Mouse (Mus musculus): Measurements from ENCODE around the gene Atrn.
"Not testable (repeated sequence)": the region's sequence is repeated elsewhere in the genome, so short reads cannot be mapped to it uniquely, and the experiment has no call there.

The Atrn gene

GRCm38 (mm10) chr2:130961851-130962250 lies 55.6 kb downstream of the Atrn start:
- DNase-seq = peak in 1 of 2 experiments; percentile 34

GRCm38 (mm10) chr2:130965042-130965441 lies 58.7 kb downstream of the Atrn start:
- no peak for DNase-seq

DNA sequence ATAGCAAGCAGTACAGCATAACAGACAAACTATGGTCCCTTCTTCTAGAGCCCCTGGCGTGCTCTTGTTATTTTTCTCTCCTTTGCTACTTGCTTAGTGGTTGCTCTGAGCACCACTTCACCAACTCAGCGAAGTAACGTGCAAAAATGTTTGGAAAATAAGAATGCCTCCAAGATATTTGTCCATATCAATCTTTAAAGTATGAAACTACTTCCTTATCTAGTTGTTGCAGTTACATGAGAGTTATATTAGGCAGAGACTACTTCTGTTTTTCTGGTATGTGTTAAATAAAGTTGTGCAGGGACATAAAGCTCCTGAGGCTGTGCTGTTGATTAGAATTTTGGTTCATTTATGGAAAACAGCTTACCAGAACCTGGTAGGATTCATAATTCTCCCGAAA lies 64.7 kb downstream of the Atrn start:
- DNase-seq = no peak

GRCm38 (mm10) chr2:130972386-130972785 lies 66.1 kb downstream of the Atrn start:
- no peak for DNase-seq

DNA sequence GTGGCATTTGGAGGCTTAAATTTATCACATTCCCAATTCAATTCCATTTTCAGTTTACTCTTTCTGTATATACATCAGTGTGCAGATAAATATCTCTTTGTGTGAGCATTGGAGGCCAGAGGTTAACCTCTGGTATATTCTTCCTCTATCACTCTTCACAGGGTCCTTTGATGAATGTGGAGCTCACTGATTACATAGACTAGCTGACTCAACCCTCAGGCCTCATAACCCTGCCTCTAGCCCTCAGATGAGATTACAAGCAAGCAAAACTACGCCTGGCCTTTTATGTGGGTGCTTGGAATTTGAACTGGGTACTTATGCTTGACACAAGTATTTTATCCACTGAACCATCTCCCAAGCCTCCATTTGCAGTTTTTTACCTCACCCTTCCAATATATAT lies 68.6 kb downstream of the Atrn start:
- DNase-seq = no peak

GRCm38 (mm10) chr2:130977589-130977988 lies 71.3 kb downstream of the Atrn start:
- DNase-seq = no peak

DNA sequence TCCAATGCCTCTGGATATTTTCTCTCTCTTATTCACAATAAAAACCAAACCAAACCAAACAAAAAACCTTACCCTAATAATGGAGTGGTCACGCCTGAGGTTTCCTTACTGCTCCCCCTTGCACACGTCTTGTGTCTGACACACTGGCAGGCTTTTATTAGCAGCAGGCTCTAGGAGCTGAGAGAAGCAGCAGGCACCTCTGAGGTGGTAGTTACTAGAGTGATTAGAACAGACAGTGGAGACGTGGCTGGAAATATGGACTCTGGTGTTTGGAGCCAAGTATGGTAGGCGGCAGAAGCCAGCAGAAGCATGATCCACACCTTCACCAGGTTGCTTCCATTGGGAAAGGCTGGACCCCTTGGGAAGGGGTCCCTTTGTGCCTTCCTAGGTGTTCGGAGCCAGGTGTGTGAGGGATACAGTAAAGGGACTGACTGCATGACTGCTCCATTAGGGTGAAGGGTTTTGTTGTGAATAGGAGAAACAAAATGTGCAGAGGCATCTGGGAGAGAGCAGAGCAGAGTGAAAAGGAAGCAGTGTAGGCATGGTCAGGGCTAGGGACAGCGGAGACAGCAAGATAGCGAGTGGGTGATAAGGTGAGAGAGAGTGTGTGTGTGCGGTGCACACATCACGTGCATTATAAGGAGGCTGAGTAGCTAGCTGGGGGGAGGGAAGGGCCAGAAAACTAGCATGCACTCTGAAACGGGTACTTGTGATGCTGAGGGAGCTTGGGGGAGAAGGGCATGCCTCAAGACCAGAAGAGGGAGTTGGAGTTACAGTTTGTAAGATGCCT lies 72.0 kb downstream of the Atrn start:
- no peak for DNase-seq

GRCm38 (mm10) chr2:130979138-130979537 lies 72.8 kb downstream of the Atrn start:
- DNase-seq = no peak

GRCm38 (mm10) chr2:130992818-130993217 lies 86.5 kb downstream of the Atrn start:
- DNase-seq = no peak

- DNase-seq = no peak
Observed at GRCm38 (mm10) chr2:131009123-131009522, 102.8 kb downstream of the Atrn start.

GRCm38 (mm10) chr2:131010566-131010965 lies 104.3 kb downstream of the Atrn start:
- DNase-seq = no peak

DNA sequence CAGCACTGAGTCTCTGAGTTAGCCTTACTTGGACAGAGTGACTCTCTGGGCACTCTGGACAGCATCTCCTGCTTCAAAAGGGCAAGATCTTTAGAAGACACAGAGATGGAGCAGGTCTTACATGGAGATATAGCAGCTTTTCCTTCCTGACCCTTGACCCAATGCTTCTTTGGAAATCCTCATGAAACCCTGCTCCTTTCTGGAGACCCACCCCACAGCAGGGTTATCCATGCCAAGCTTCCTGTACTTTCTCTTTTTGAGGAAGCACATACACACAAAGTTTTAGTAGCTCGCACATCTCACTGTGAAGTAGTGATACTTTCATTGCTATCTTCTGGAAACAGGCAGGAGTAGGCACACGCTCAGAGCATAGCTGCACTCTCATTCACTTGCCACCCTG lies 118.9 kb downstream of the Atrn start:
- no peak for DNase-seq

DNA sequence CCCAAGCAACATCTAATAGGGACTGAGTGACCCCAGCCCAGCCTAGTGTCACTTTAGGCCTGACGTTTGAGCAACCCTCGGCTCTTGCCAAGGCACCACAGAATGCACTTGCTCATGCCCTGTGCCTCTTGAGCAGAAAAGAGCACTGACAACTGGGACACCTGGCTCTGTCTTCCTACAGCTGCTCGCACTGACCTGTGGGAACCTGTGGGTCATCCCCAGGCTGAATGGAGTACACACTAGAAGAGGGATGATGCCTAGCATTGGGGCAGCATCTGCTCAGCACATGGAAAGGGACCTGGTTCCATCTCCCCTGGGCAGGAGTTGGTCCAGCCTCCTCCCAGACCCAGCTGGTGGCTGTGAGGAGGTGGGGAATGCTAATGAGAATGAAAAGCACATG lies 120.6 kb downstream of the Atrn start:
- DNase-seq = no peak

GRCm38 (mm10) chr2:131029065-131029935 lies 123.0 kb downstream of the Atrn start:
- DNase-seq = no peak

DNA sequence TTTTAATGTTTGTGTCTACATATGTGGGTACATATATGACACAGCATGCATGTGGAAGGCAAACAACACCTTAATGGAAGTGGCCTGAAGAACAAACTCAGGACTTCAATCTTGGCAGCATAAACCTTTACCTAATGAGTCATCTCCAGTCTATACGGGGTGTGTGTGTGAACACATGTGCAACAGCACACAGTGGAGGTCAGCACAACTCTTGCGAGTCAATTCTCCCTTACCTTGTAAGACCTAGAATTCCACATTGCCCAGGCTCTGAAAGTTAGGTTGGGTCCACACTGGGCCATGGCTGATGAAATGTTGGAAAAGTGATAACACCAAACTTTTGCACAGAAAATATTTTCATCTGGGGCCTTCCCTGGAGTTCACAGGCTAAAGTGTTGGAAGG lies 124.3 kb downstream of the Atrn start:
- DNase-seq = no peak

- no peak for DNase-seq
Observed at GRCm38 (mm10) chr2:131030998-131031397, 124.7 kb downstream of the Atrn start.

DNA sequence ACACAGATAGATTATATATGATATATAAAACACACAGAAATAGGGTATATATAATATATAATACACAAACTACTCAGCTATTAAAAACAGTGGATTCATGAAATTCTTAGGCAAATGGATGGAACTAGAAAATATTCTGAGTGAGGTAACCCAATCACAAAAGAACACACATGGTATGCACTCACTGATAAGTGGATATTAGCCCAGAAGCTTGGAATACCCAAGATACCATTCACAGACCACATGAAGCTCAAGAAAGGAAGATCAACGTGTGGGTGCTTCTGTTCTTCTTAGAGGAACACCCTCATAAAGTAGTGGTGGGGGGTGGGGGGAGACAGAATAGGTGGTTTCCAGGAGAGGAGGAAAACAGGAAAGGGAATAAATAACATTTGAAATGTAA lies 125.1 kb downstream of the Atrn start:
- DNase-seq = not testable (repeated sequence)

- no peak for DNase-seq
Observed at GRCm38 (mm10) chr2:131036343-131036742, 130.0 kb downstream of the Atrn start.

- no peak for DNase-seq
Observed at GRCm38 (mm10) chr2:131036757-131037156, 130.5 kb downstream of the Atrn start.

DNA sequence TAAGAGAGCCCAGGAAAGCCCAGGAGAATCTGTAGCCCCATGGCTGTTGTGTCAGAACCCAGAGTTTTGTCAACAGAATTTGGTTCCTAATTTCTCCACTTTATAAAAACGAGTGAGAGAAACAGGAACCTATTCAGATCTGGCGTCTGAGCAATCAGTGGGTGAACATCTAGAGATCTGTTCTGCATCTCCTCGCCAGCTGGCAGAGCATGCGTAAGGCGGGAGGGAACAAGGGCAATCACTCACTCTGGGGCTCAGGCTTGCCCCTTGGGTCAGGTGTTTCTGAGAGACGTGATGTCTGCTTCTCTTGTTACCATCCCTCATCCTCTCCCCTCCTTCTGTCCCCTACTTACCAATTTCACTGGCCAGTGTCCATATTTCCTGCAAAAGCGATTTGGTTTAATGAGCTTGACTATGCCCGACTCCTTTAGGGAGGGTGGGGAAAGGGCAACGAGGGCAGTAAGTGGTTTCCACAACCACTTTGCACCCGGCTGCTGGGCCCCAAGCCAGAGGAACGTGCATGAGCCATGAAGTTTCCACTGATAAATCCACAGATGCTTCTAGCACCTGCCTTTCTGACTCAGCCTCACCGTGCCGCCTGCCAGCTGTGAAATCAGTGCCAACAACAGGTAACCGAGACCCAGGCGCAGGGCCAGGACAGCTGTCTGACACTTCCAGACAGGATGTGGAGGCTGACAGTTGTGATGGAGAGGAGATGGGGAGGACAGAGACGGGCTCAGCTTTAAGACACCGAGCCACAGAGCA lies 131.1 kb downstream of the Atrn start:
- peak in 1 of 2 experiments; percentile 21 for DNase-seq

GRCm38 (mm10) chr2:131038197-131038596 lies 131.9 kb downstream of the Atrn start:
- no peak for DNase-seq

DNA sequence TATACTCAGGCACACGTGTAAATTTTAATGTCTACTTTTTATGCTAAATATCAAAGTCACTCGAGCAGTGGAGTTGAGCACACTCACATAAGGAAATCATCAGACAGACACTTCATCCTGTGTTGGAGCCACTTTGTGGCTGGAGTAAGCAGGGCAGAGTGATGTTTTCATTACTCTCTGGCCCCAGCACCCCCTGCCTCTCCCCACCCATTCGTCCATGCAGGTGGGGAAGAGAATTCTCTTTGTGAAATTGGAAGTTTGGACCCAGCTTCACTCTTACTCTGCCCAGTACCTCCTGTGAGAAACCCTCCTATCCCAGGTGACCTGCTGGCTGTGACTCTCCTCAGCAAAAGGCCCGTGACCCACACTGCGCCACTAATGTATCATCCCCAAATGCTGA lies 132.4 kb downstream of the Atrn start:
- no peak for DNase-seq

Data from cerebellum, postnatal 25 days (tissue).